Mouse (Mus musculus): Measurements from ENCODE around the gene Zfp110. TPM values are rescaled to one million over a fixed set of nuclear protein-coding genes. Genes with fewer than 3 reads are reported as not detected.
"Not testable (repeated sequence)": the region's sequence is repeated elsewhere in the genome, so short reads cannot be mapped to it uniquely, and the experiment has no call there.

Gene Zfp110
- 10 to 100 TPM; 62.9 to 99.3 (median 85.2) TPM for polyA plus RNA-seq (2017; shearing (Covaris generic))

- ATAC-seq, result peak; percentile 94
These were observed at the start of gene Zfp110 for GRCm38 (mm10) chr7:12834162-12835120. Gene Zfp110, plus strand, starts transcription at chr7:12834761.

GRCm38 (mm10) chr7:12787333-12787732 is 47.2 kb upstream of the Zfp110 start:
- no peak for ATAC-seq

- no peak for ATAC-seq
These were observed 46.5 kb upstream of the Zfp110 start for GRCm38 (mm10) chr7:12788025-12788424.

GRCm38 (mm10) chr7:12792624-12793023 is 41.9 kb upstream of the Zfp110 start:
- not testable (repeated sequence) for ATAC-seq

GRCm38 (mm10) chr7:12797971-12798370 is 36.6 kb upstream of the Zfp110 start:
- ATAC-seq, result no peak

GRCm38 (mm10) chr7:12799554-12799953 is 35.0 kb upstream of the Zfp110 start:
- no peak for ATAC-seq

GRCm38 (mm10) chr7:12802866-12803726 is 31.5 kb upstream of the Zfp110 start, which contains the start of gene Zscan18:
Gene Zscan18, minus strand, starts transcription at chr7:12803635.
- ATAC-seq, result peak; percentile 90

- no peak for ATAC-seq
These were observed 30.9 kb upstream of the Zfp110 start for GRCm38 (mm10) chr7:12803727-12804071.

GRCm38 (mm10) chr7:12815566-12815965 is 19.0 kb upstream of the Zfp110 start:
- ATAC-seq, result no peak

- ATAC-seq, result peak; percentile 98
These were observed 15.9 kb upstream of the Zfp110 start, which contains the start of gene Zfp329 for GRCm38 (mm10) chr7:12818521-12819295. Gene Zfp329, minus strand, starts transcription at chr7:12818858.

- peak; percentile 19 for ATAC-seq
These were observed 671 bp downstream of the Zfp110 start for GRCm38 (mm10) chr7:12835193-12835671.

- no peak for ATAC-seq
These were observed 1.2 kb downstream of the Zfp110 start for GRCm38 (mm10) chr7:12835779-12836178.

GRCm38 (mm10) chr7:12874301-12874700 is 39.7 kb downstream of the Zfp110 start:
- ATAC-seq, result peak; percentile 54

- no peak for ATAC-seq
These were observed 45.5 kb downstream of the Zfp110 start for GRCm38 (mm10) chr7:12880036-12880435.

GRCm38 (mm10) chr7:12880497-12880896 is 45.9 kb downstream of the Zfp110 start:
- ATAC-seq, result peak; percentile 8

- ATAC-seq, result peak; percentile 100
These were observed 46.5 kb downstream of the Zfp110 start, which contains the start of gene Zfp128 for GRCm38 (mm10) chr7:12880911-12881660. Gene Zfp128, plus strand, starts transcription at chr7:12881177.

GRCm38 (mm10) chr7:12886563-12887266 is 52.2 kb downstream of the Zfp110 start:
- ATAC-seq, result no peak

GRCm38 (mm10) chr7:12887585-12887984 is 53.0 kb downstream of the Zfp110 start:
- no peak for ATAC-seq

GRCm38 (mm10) chr7:12890928-12891327 is 56.4 kb downstream of the Zfp110 start:
- peak; percentile 36 for ATAC-seq

- ATAC-seq, result peak; percentile 47
These were observed 56.8 kb downstream of the Zfp110 start for GRCm38 (mm10) chr7:12891334-12891733.

Data from inflammation-experienced regulatory T-cells, adult 6 months (primary cell).